Mouse (Mus musculus) right cerebral cortex, postnatal 36 days (tissue): ENCODE data around the gene Bicdl1.

Experiments
- DNase-seq, 2 experiments: peaks; one replicate each; pipeline ENCODE4 v3.0.0; 2022; ENCODE audit warnings: low spot score in 2 of 2, mixed read lengths in 1 of 2

Bicdl1 gene

GRCm38 (mm10) chr5:115667894-115668293 lies 63.5 kb downstream of the Bicdl1 start:
- no peak for DNase-seq

- no peak for DNase-seq
These were observed 64.2 kb downstream of the Bicdl1 start for GRCm38 (mm10) chr5:115667210-115667609.

- DNase-seq = no peak
These were observed 64.9 kb downstream of the Bicdl1 start for GRCm38 (mm10) chr5:115666366-115667065.

- no peak for DNase-seq
These were observed 68.8 kb downstream of the Bicdl1 start for GRCm38 (mm10) chr5:115662658-115663057.

GRCm38 (mm10) chr5:115658352-115658751 lies 73.1 kb downstream of the Bicdl1 start:
- DNase-seq = no peak

GRCm38 (mm10) chr5:115657234-115657633 lies 74.2 kb downstream of the Bicdl1 start:
- no peak for DNase-seq

- no peak for DNase-seq
These were observed 74.7 kb downstream of the Bicdl1 start for GRCm38 (mm10) chr5:115656677-115657076.

GRCm38 (mm10) chr5:115653776-115654175 lies 77.6 kb downstream of the Bicdl1 start:
- no peak for DNase-seq

GRCm38 (mm10) chr5:115652681-115653575 lies 78.5 kb downstream of the Bicdl1 start:
- DNase-seq = peak; percentile 99 to 100

GRCm38 (mm10) chr5:115651821-115652220 lies 79.6 kb downstream of the Bicdl1 start:
- DNase-seq = no peak

GRCm38 (mm10) chr5:115650885-115651284 lies 80.5 kb downstream of the Bicdl1 start:
- DNase-seq = no peak

GRCm38 (mm10) chr5:115649699-115650098 lies 81.7 kb downstream of the Bicdl1 start:
- no peak for DNase-seq

- no peak for DNase-seq
These were observed 82.5 kb downstream of the Bicdl1 start for GRCm38 (mm10) chr5:115648876-115649275.

- no peak for DNase-seq
These were observed 87.2 kb downstream of the Bicdl1 start for GRCm38 (mm10) chr5:115644192-115644591.

- no peak for DNase-seq
These were observed 95.9 kb downstream of the Bicdl1 start for GRCm38 (mm10) chr5:115635536-115635935.

GRCm38 (mm10) chr5:115634046-115634445 lies 97.4 kb downstream of the Bicdl1 start:
- DNase-seq = no peak

- no peak for DNase-seq
These were observed 98.4 kb downstream of the Bicdl1 start for GRCm38 (mm10) chr5:115633060-115633459.

GRCm38 (mm10) chr5:115632358-115632714 lies 99.1 kb downstream of the Bicdl1 start:
- no peak for DNase-seq

- peak; percentile 84 to 86 for DNase-seq
These were observed 99.7 kb downstream of the Bicdl1 start, which contains the start of gene Rab35 for GRCm38 (mm10) chr5:115631505-115632357. Gene Rab35 (plus strand): TSS chr5:115631908.

GRCm38 (mm10) chr5:115630291-115630690 lies 101.1 kb downstream of the Bicdl1 start:
- no peak for DNase-seq

- no peak for DNase-seq
These were observed 101.7 kb downstream of the Bicdl1 start for GRCm38 (mm10) chr5:115629672-115630071.

GRCm38 (mm10) chr5:115628083-115628482 lies 103.3 kb downstream of the Bicdl1 start:
- DNase-seq = no peak
